Comparison of ENCODE assay signal across 26 mouse cellular contexts in genomic region chr1:157416628-157417027, GRCm38 (mm10). TPM values are rescaled to one million over a fixed set of nuclear protein-coding genes. Genes with fewer than 3 reads are reported as not detected.
DNase-seq lines count a peak whose midpoint lies in the region; ATAC-seq and TF ChIP-seq lines count a peak whose summit lies in the region.
"Had no signal": no experiment of that assay in that cellular context is flagged by ENCODE, and none has a peak within 500 bp of the region (broad histone marks: within the 10 kb centered on the region; RNA-seq: fewer than 3 reads in every experiment).

No protein-coding gene starts in this region.

- H3K36me3 ChIP-seq in heart, embryonic 13.5 days, result peaks cover 15% of the 10 kb centered on the region
- peaks cover 4% of the 10 kb centered on the region; the same call in 1 of the 2 replicates for H3K36me3 ChIP-seq in heart, embryonic 11.5 days (ENCODE audit: control insufficient read depth, insufficient read depth, low read length)
- no peaks in the 10 kb centered on the region for H3K36me3 ChIP-seq in kidney, postnatal 0 days (ENCODE audit: insufficient read depth, low read length)
- H3K36me3 ChIP-seq: G1E had no signal

- peaks cover 35% of the 10 kb centered on the region for H3K4me1 ChIP-seq in heart, embryonic 13.5 days
- H3K4me1 ChIP-seq in heart, embryonic 11.5 days (ENCODE audit: control insufficient read depth, insufficient read depth, low read length), result peaks cover 18% of the 10 kb centered on the region
- no peaks in the 10 kb centered on the region for H3K4me1 ChIP-seq in kidney, postnatal 0 days (replicated peaks; ENCODE audit: insufficient read depth, low read length)
- H3K4me1 ChIP-seq in lung, adult 2 months (ENCODE audit: control insufficient read depth, insufficient read depth, low read length), result peaks cover 8% of the 10 kb centered on the region

- no peaks in the 10 kb centered on the region for H3K27me3 ChIP-seq in heart, embryonic 13.5 days (replicated peaks)
- no peaks in the 10 kb centered on the region for H3K27me3 ChIP-seq in heart, embryonic 11.5 days (ENCODE audit: control insufficient read depth, insufficient read depth, low read length)
- H3K27me3 ChIP-seq in kidney, postnatal 0 days (ENCODE audit: insufficient read depth, low read length), result no peaks in the 10 kb centered on the region
- H3K27me3 ChIP-seq: CH12.LX; embryonic facial prominence, embryonic 15.5 days; Patski had no signal

- peak overlapping the region; percentile 26; the same call in 1 of the 2 replicates for H3K27ac ChIP-seq in heart, embryonic 13.5 days (replicated peaks)
- H3K27ac ChIP-seq in heart, embryonic 11.5 days (ENCODE audit: low read depth, low read length), result no peak overlapping the region
- 0 out of 2 replicates have a peak overlapping the region, but pooled peaks have one; percentile 60 for H3K27ac ChIP-seq in kidney, postnatal 0 days
- H3K27ac ChIP-seq: embryonic facial prominence, embryonic 15.5 days; hindbrain, embryonic 10.5 days; liver, embryonic 14.5 days; midbrain, embryonic 10.5 days had no signal

- H3K9ac ChIP-seq in heart, embryonic 13.5 days, result no peak overlapping the region
- H3K9ac ChIP-seq in heart, embryonic 11.5 days (ENCODE audit: low read depth, low read length), result no peak overlapping the region
- no peak overlapping the region for H3K9ac ChIP-seq in kidney, postnatal 0 days (ENCODE audit: low read depth, low read length)
- H3K9ac ChIP-seq: embryonic facial prominence, embryonic 15.5 days; liver, embryonic 14.5 days had no signal

- no peak overlapping the region for H3K4me2 ChIP-seq in heart, embryonic 13.5 days
- H3K4me2 ChIP-seq in heart, embryonic 11.5 days, result no peak overlapping the region
- no peak overlapping the region for H3K4me2 ChIP-seq in kidney, postnatal 0 days (ENCODE audit: low read length)
- H3K4me2 ChIP-seq: embryonic facial prominence, embryonic 15.5 days had no signal

- H3K4me3 ChIP-seq in heart, embryonic 13.5 days, result no peak overlapping the region
- H3K4me3 ChIP-seq in heart, embryonic 11.5 days (ENCODE audit: low read depth, low read length), result no peak overlapping the region
- no peak overlapping the region for H3K4me3 ChIP-seq in kidney, postnatal 0 days (replicated peaks; ENCODE audit: low read depth, low read length)
- H3K4me3 ChIP-seq in lung, adult 2 months (replicated peaks; ENCODE audit: extremely low read depth, low read depth, low read length), result no peak overlapping the region
- H3K4me3 ChIP-seq: embryonic facial prominence, embryonic 15.5 days; hindbrain, embryonic 10.5 days; midbrain, embryonic 10.5 days; myocyte had no signal

- no peak for TF ChIP-seq POLR2A in lung, adult 2 months (IDR thresholded peaks at IDR 0.05; ENCODE audit: borderline replicate concordance, extremely low read depth, low read depth, low read length)

- ATAC-seq in heart, embryonic 13.5 days (ENCODE audit: extremely low read depth, insufficient number of reproducible peaks, low FRiP score, low TSS enrichment), result no peak
- no peak for ATAC-seq in heart, embryonic 11.5 days (replicated peaks; ENCODE audit: insufficient number of reproducible peaks, low FRiP score, low TSS enrichment)
- ATAC-seq in kidney, postnatal 0 days (replicated peaks; ENCODE audit: low FRiP score, low read depth), result no peak
- ATAC-seq: forebrain, embryonic 14.5 days; intestine, postnatal 0 days; midbrain, embryonic 16.5 days; Patski had no signal

- no peak for DNase-seq in kidney, postnatal 0 days (ENCODE audit: low spot score)
- no peak for DNase-seq in kidney, adult 18-20 months
- peak; percentile 25 for DNase-seq in lung, postnatal 10 days
- no peak for DNase-seq in lung, adult 2 months
- no peak for DNase-seq in natural killer cell, adult 2 months (ENCODE audit: low spot score in 2 of 2)
- DNase-seq: adrenal gland, postnatal 36 days; B cell, adult 2 months; cerebellum, adult 11 months; cerebellum, adult 9-11 months; kidney, postnatal 25 days; right cerebral cortex, adult 18-20 months; right cerebral cortex, postnatal 4 days; thymus, postnatal 14 days had no signal

- H3K9me3 ChIP-seq in heart, embryonic 13.5 days, result no peaks in the 10 kb centered on the region
- H3K9me3 ChIP-seq in heart, embryonic 11.5 days (replicated peaks; ENCODE audit: control insufficient read depth, low read length), result no peaks in the 10 kb centered on the region
- no peaks in the 10 kb centered on the region for H3K9me3 ChIP-seq in kidney, postnatal 0 days (replicated peaks; ENCODE audit: low read length)
- H3K9me3 ChIP-seq: embryonic facial prominence, embryonic 15.5 days; hindbrain, embryonic 10.5 days; midbrain, embryonic 10.5 days had no signal

- 67% methylated on average over 2 of the region's 2 CpGs for WGBS in heart, embryonic 13.5 days
- WGBS in heart, embryonic 11.5 days (ENCODE audit: insufficient replicate concordance), result 74% methylated on average over 2 of the region's 2 CpGs
- 80% methylated on average over 2 of the region's 2 CpGs for WGBS in kidney, postnatal 0 days
- WGBS in lung, adult 2 months, result 65% methylated on average over 2 of the region's 2 CpGs

- TF ChIP-seq CTCF in kidney, postnatal 0 days (IDR thresholded peaks at IDR 0.05; ENCODE audit: low read depth), result no peak
- no peak for TF ChIP-seq CTCF in lung, adult 2 months (IDR thresholded peaks at IDR 0.05; ENCODE audit: insufficient read depth, low read length)

RNA-seq across cellular contexts. Expression of gene Rasal2, which starts 4.2 kb away (rescaled TPM):
- 15.1 and 18.4 TPM in 2 replicates for polyA plus RNA-seq in heart, embryonic 13.5 days (2015; fragmentation: Nextera tagmentation; extraction: Ambion mirVana)
- 16.1 and 16.4 TPM in 2 replicates for polyA plus RNA-seq in heart, embryonic 11.5 days (2014; fragmentation: Nextera tagmentation; extraction: Ambion mirVana)
- 7.5 and 9.5 TPM in 2 replicates for polyA plus RNA-seq in kidney, postnatal 0 days (2015; fragmentation: Nextera tagmentation; extraction: Ambion mirVana)
- polyA plus RNA-seq in lung, adult 2 months (2012; rRNA removed), result 7.6 and 10.4 TPM in 2 replicates

RNA-seq across cellular contexts. Expression of gene Cryzl2, which starts 41.7 kb away (rescaled TPM):
- 27.0 and 29.5 TPM in 2 replicates for polyA plus RNA-seq in heart, embryonic 13.5 days (2015; fragmentation: Nextera tagmentation; extraction: Ambion mirVana)
- polyA plus RNA-seq in heart, embryonic 11.5 days (2014; fragmentation: Nextera tagmentation; extraction: Ambion mirVana), result 32.6 TPM in 2 replicates
- 46.9 and 58.5 TPM in 2 replicates for polyA plus RNA-seq in kidney, postnatal 0 days (2015; fragmentation: Nextera tagmentation; extraction: Ambion mirVana)
- polyA plus RNA-seq in lung, adult 2 months (2012; rRNA removed), result 13.3 and 15.0 TPM in 2 replicates
- polyA plus RNA-seq: G1E, Patski had no signal
